Mouse (Mus musculus) megakaryocyte progenitor cell, adult 5-6 weeks (primary cell): ENCODE results near the gene Sh2d7. TPM values are rescaled to one million over a fixed set of nuclear protein-coding genes. Genes with fewer than 3 reads are reported as not detected.

Experiments used
- ATAC-seq: replicated peaks from 2 replicates; pipeline ENCODE4 v1.8.0; 2016; ENCODE audit warnings: mild to moderate bottlenecking, moderate TSS enrichment, inconsistent platforms; ENCODE audit not compliant: poor library complexity
- total RNA-seq, 2 experiments: library from RNA; stranded (forward) in 1 of 2; stranded (reverse) in 1 of 2; fragments of 157-497, 149-512 nt in 1 of 2; fragments of 200-1000 nt in 1 of 2; gene quantifications; 2 replicates each; pipeline versions ENCODE4 v1.2.3 to v1.2.4; 2015 to 2017

The Sh2d7 gene
- total RNA-seq (2015) (not detected in 2 replicates), total RNA-seq (2017) (not detected in 2 replicates)

- ATAC-seq = no peak
Measured at GRCm38 (mm10) chr9:54538684-54539083, at the start of gene Sh2d7. Gene Sh2d7 (plus strand): TSS chr9:54538984.

- ATAC-seq = no peak
Measured at GRCm38 (mm10) chr9:54489599-54489998, 49.2 kb upstream of the Sh2d7 start.

GRCm38 (mm10) chr9:54490431-54490830, 48.4 kb upstream of the Sh2d7 start:
- no peak for ATAC-seq

- no peak for ATAC-seq
Measured at GRCm38 (mm10) chr9:54499291-54499690, 39.5 kb upstream of the Sh2d7 start.

GRCm38 (mm10) chr9:54499791-54500190, 39.0 kb upstream of the Sh2d7 start:
- no peak for ATAC-seq

GRCm38 (mm10) chr9:54500832-54501452, 37.8 kb upstream of the Sh2d7 start:
- peak; percentile 20; the same call in 1 of the 2 replicates for ATAC-seq

GRCm38 (mm10) chr9:54501453-54502110, 37.2 kb upstream of the Sh2d7 start, which contains the start of gene Dmxl2:
Gene Dmxl2 (minus strand): TSS chr9:54501626.
- ATAC-seq = peak; percentile 76

- peak; percentile 21; the same call in 1 of the 2 replicates for ATAC-seq
Measured at GRCm38 (mm10) chr9:54502111-54502495, 36.7 kb upstream of the Sh2d7 start.

- no peak for ATAC-seq
Measured at GRCm38 (mm10) chr9:54502873-54503272, 35.9 kb upstream of the Sh2d7 start.

- no peak for ATAC-seq
Measured at GRCm38 (mm10) chr9:54515991-54516390, 22.8 kb upstream of the Sh2d7 start.

- no peak for ATAC-seq
Measured at GRCm38 (mm10) chr9:54518921-54519320, 19.9 kb upstream of the Sh2d7 start.

GRCm38 (mm10) chr9:54520286-54520685, 18.5 kb upstream of the Sh2d7 start:
- no peak for ATAC-seq

GRCm38 (mm10) chr9:54527694-54528093, 11.1 kb upstream of the Sh2d7 start:
- no peak for ATAC-seq

- ATAC-seq = no peak
Measured at GRCm38 (mm10) chr9:54529950-54530349, 8.8 kb upstream of the Sh2d7 start.

GRCm38 (mm10) chr9:54530836-54531235, 7.9 kb upstream of the Sh2d7 start:
- ATAC-seq = no peak

GRCm38 (mm10) chr9:54531421-54531820, 7.4 kb upstream of the Sh2d7 start:
- no peak for ATAC-seq

- no peak for ATAC-seq
Measured at GRCm38 (mm10) chr9:54532926-54533325, 5.9 kb upstream of the Sh2d7 start.

GRCm38 (mm10) chr9:54533975-54534374, 4.8 kb upstream of the Sh2d7 start:
- ATAC-seq = no peak

- ATAC-seq = no peak
Measured at GRCm38 (mm10) chr9:54536236-54536635, 2.5 kb upstream of the Sh2d7 start.

- no peak for ATAC-seq
Measured at GRCm38 (mm10) chr9:54537030-54537429, 1.8 kb upstream of the Sh2d7 start.

- no peak for ATAC-seq
Measured at GRCm38 (mm10) chr9:54537480-54537879, 1.3 kb upstream of the Sh2d7 start.

GRCm38 (mm10) chr9:54538244-54538643, 540 bp upstream of the Sh2d7 start:
- no peak for ATAC-seq

GRCm38 (mm10) chr9:54540801-54541200, 2.0 kb downstream of the Sh2d7 start:
- ATAC-seq = no peak
